Mouse (Mus musculus) heart, adult 8-10 months (tissue): ENCODE measurements around the gene Nek11. TPM values are rescaled to one million over a fixed set of nuclear protein-coding genes. Genes with fewer than 3 reads are reported as not detected.
A peak's percentile ranks its signal among the peaks of the same experiment; 100 is the strongest.
"Not testable (repeated sequence)": the region's sequence is repeated elsewhere in the genome, so short reads cannot be mapped to it uniquely, and the experiment has no call there.

Source experiments
- DNase-seq: peaks from one replicate; pipeline ENCODE4 v3.0.0; 2022; ENCODE audit warnings: low spot score
- total RNA-seq, 4 experiments: library from RNA; stranded (reverse); gene quantifications; 2 replicates each; pipeline ENCODE4 v1.2.4; 2022

The Nek11 gene
- total RNA-seq, 4 experiments from 2014 or later = not detected

DNA sequence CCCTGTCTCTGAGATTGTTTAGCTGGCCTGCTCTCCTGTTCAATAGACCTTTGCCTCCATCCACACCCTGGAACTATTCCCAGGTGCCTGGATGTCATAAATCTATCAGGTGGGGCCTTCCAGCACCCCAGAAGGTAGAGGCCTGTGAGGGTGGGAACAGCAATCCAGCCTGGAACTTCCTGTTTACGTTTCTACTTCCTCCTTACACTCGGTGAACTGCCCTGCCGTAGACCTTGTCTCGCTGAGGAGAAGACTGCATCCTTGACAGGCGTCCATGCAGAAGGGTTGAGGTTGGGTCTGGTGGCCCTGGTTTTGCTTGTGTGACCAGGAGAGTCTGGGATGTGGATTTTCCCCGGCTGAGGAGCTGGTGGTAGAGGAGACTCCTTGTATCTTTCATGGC lies 256.1 kb downstream of the Nek11 start:
- no peak for DNase-seq

DNA sequence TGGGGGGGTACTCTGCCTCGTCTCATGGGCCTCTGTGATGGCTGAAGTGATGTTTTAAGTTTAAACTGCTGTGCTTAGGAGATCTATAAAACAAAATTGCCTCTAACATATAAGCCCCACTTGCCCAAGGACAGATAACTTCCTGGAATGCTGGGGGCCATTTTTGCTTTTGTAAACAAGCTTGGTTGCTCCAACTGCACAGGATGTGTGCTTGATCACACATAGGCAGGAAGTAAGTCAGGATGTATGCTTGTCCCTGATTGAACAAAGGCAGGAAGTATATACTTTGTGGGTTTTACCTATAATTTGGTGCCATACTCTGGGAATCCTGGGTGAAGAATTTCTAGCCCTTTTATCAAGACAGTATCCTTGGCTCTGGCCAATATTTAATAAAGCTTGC lies 258.9 kb downstream of the Nek11 start:
- DNase-seq = no peak

DNA sequence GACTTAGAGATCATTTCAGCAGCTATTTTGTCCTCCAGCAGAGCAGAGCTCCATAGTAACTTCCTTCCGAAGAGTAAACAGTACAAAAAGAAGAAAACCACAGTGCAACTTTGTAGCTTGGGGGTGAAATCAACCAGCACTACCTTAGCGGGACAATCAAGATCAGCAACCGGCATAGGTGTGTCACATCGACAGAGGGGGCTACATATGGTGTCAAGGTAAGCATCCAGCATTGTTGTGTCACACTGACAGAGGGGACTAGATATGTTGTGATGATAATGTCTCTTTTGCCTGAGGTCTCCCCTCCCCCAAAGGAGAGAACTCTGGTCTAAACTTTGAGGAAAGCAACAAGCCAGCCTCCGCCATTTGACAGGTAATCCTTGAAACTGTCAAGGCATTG lies 260.8 kb downstream of the Nek11 start:
- DNase-seq = no peak

DNA sequence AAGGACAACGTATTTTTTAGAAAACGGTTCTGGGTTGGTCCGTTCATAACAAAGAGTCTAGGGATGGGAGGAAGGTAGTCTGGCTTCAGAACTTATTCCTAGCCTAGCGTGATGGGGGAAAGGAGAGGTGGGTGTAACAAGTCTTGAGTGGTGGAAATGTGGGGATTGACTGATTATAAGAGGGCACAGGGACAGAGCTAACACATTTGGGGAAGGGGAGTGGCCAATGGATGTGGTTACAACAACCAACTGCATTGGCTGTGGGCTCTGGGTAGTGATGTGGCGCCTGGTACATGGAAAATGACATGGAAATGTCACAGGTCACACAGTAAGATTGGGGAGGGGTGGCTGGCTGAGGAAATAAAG lies 263.3 kb downstream of the Nek11 start:
- DNase-seq = no peak

DNA sequence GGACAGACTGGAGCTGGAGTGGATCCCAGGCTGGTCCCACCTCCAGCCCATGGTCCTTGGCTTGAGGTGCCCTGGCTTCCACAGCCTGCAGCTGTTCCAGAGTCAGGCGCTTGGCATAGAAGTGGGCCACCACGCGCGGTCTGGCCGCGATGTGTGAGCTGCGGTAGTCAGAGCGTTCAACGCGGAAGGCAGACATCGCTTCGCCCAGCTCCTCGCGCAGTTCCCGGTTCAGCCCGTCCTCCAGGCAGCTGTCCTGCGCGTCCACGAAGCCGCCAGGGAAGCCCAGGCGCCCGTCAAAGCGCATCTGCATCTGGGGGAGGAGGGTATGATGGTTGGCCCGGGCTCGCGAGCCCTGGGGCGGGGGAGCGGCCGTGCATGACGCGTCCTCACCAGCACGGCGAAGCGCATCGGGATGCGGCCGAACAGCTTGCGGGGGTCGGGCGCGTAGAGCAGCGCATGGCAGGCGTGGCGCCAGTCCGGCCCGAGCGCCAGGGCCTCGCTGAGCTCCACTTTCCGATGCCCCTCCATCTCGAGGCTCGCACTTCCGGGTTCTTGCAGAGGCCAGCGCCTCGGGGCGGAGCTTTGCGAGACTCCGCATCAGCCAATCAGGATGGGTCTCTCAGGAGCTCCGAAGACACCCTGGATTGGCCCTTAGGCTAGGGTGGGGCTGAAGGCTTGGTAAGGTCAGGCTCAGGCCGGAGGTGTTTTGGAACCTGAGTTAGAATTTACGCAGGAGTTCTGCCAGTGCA lies 263.9 kb downstream of the Nek11 start, which contains the start of gene Nudt16:
Gene Nudt16, minus strand, starts transcription at position 572 of the 749 bp plus-strand sequence.
- peak; percentile 92 for DNase-seq

DNA sequence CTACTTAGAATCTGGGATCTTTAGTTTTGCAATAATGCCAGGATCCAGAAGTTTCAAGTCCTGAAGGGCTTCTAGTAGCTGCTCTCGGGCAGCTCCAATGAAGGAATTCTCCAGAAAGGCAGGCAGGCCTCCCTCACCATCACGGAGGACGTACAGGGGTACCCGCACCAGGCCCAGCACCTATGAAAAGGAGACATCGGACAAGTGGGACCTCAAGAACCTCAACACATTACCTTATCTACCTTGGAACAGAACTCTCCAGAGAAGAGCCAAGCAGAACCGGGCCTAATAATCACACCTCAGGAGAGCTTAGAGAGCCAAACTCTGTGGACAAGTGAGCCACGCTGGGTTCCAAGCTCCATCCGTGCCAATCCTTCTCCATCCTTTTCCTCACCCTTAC lies 265.0 kb downstream of the Nek11 start:
- DNase-seq = no peak

DNA sequence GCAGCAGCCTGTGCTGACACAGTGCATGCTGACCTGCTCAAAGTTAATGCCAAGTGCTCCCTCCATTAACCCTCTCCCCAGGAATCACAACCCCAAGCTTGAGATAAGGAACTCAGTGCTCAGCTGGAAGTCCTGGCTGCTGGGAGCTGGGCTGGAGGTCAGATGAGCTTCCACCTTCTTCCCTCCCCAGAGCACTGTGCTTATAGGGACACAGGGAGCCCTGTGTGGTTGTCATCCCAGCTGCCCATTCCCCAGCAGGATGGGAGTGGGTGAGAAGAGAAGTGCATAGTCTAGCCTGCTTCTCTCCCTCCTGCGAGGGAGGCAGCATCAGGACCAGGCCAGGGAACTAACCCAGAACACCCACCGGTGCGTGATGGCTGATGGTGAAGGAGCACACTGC lies 270.1 kb downstream of the Nek11 start:
- not testable (repeated sequence) for DNase-seq

Other genes with a start within 250 kb of the Nek11 start
- 1 to 10 TPM; 4.4 to 7.5 (median 5.2) TPM for gene Aste1, start 132 bp downstream of the Nek11 start, total RNA-seq
- gene Atp2c1, start 131.8 kb upstream of the Nek11 start, total RNA-seq = 10 to 100 TPM; 51.2 to 63.2 (median 57.2) TPM
- gene Pik3r4, start 247.5 kb upstream of the Nek11 start, total RNA-seq = 10 to 100 TPM; 19.1 to 24.0 (median 21.6) TPM